Mouse (Mus musculus) regulatory T cell (primary cell): ENCODE results near the gene Slc25a22.
"Not testable (repeated sequence)": the region's sequence is repeated elsewhere in the genome, so short reads cannot be mapped to it uniquely, and the experiment has no call there.

Source experiments
- in situ Hi-C: fragments of 300-600 bp; cut with MboI, MseI; formaldehyde crosslinking; loops from one replicate; pipeline ENCODE4 v1.15.1; 2025; ENCODE audit warnings: high pct_unique_total_duplicates

Slc25a22 gene

DNA sequence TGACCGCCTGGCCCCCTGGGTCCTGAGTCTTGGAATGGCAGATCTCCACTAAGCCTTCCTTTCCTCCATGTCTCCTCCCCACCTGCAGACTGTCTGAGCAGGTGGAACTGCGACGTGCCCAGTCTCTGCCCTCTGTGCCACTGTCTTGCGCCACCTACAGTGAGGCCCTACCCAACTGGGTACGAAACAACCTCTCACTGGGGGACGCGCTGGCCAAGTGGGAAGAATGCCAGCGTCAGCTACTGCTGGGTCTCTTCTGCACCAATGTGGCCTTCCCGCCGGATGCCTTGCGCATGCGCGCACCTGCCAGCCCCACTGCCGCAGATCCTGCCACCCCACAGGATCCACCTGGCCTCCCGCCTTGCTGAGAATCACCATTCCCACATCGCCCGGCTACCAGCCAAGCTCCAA lies 21.6 kb upstream of the Slc25a22 start:
- in situ Hi-C loops: no loop called here

DNA sequence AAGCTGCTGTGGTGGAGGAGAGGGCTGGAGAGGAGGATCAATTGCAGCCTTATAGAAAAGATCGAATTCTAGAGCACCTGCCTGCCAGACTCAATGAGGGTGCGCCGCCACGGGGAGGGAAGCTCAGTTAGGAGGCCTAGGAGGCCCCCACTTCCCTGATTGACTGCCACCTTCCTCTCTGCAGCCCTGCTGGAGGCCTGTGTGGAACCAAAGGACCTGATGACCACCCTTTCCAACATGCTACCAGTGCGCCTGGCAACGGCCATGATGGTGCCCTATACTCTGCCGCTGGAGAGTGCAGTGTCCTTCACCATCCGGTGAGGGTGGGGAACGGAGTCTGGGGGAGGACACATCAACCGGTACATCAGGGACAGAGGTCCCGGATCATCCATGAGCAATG lies 21.0 kb upstream of the Slc25a22 start:
- in situ Hi-C loops: no loop called here

DNA sequence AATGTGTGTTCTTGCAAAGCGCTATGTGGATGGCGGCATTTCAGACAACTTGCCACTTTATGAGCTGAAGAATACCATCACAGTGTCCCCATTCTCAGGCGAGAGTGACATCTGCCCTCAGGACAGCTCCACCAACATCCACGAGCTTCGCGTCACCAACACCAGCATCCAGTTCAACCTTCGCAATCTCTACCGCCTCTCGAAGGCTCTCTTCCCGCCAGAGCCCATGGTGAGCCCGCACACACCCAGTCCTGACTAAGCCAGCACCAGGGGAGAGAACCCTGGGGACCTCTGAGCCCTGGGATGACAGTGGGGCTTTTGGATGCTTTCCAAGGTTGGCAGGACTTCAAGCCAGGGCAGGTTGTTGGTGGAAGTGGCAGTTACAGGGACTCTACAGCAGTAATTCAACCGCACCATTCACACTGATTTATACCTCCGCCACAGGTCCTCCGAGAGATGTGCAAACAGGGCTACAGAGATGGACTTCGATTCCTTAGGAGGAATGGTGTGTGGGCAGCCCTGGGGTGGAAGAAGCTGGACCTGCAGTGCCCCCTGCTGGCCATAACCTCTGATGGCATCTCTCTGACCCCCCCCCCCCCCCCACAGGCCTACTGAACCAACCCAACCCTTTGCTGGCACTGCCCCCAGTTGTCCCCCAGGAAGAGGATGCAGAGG lies 20.4 kb upstream of the Slc25a22 start:
- in situ Hi-C loops: no loop called here

DNA sequence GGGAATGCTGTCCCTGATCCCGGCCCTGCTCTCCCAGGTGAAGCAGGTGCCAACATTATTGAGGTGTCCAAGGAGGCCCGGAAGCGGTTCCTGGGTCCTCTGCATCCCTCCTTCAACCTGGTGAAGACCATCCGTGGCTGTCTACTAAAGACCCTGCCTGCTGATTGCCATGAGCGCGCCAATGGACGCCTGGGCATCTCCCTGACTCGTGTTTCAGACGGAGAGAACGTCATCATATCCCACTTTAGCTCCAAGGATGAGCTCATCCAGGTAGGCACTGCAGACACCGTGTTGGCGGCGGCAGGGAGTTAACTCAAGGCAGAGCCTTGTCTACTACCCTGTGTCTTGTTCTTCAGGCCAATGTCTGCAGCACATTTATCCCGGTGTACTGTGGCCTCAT lies 19.5 kb upstream of the Slc25a22 start:
- in situ Hi-C loops: no loop called here

DNA sequence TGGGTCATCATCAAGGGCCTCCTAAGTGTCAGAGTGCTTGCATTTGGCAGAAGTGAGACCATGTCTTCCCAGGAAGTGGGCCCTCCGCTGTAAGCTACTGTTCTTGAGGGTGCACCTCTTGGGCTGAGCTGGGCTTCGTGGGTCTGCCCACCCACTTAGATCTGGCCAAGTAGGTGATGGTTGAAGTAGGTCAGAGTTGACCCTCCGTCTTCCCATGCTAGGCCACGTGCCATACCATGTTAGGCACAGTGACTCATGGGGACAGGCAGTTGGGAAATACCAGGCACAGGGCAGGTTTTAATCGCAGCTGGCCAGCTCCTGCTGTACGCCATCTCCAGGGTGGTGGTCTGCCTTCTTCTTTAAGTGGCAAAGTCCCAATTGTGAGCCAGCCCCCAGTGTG lies 19.0 kb upstream of the Slc25a22 start:
- in situ Hi-C loops: no loop called here

DNA sequence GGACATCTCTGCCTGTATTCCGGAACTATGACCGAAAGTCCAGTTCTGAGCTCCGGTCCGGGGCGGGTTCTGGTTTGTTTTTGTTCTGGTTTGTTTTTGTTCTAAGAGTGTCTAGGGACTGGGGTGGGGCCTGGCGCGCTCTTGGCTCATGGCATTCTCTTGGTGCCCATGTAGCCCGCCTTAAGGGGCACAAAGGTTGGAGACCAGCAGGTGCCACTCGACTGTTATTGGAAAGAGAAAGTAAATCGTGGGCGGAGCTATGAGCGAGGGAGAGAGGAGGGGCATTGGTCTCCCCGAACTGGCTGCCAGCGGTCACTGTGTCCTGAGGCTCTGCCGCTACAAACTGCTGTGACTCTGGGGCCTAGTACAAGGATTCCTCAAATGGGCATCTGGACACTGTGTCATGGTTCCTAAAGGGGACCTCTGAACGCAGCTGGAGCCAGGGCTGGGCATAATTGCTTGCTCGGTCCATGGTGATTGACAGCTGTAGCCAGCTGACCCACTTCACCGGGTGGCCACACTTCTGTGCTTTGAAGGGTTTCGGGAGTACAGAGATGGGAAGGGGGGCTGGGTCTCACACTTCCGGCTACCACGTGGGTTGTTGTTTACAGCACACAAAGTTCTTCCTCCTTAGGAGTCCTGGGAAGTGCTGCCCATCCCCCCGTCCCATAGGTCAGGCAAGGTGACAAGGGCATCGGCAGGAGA lies 18.1 kb upstream of the Slc25a22 start:
- in situ Hi-C loops: no loop called here

- in situ Hi-C loops: no loop called here
These were observed 17.4 kb upstream of the Slc25a22 start, which contains the start of gene Pnpla2 for GRCm38 (mm10) chr7:141454967-141455551. Gene Pnpla2 (plus strand): TSS chr7:141455198.

DNA sequence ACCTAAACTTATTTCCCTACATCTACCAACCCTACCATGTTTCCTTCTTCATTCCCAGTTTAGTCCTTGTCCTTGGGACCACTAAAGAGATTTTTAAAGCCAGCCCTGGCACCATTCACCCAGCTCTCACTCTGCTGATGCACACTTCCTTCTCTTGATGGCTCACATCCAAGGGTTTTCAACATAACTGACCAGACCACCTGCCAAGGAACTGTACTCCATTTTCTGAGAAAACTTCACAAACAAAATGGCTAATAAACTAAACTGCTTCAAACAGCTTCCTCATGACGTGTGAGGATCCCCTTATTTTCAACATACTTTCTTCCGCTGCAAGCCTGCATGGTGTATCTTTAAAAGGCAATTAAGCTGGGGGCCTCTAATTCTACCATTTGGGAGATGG lies 15.9 kb upstream of the Slc25a22 start:
- in situ Hi-C loops: no loop called here

GRCm38 (mm10) chr7:141451928-141452327 lies 14.2 kb upstream of the Slc25a22 start:
- in situ Hi-C loops: no loop called here

DNA sequence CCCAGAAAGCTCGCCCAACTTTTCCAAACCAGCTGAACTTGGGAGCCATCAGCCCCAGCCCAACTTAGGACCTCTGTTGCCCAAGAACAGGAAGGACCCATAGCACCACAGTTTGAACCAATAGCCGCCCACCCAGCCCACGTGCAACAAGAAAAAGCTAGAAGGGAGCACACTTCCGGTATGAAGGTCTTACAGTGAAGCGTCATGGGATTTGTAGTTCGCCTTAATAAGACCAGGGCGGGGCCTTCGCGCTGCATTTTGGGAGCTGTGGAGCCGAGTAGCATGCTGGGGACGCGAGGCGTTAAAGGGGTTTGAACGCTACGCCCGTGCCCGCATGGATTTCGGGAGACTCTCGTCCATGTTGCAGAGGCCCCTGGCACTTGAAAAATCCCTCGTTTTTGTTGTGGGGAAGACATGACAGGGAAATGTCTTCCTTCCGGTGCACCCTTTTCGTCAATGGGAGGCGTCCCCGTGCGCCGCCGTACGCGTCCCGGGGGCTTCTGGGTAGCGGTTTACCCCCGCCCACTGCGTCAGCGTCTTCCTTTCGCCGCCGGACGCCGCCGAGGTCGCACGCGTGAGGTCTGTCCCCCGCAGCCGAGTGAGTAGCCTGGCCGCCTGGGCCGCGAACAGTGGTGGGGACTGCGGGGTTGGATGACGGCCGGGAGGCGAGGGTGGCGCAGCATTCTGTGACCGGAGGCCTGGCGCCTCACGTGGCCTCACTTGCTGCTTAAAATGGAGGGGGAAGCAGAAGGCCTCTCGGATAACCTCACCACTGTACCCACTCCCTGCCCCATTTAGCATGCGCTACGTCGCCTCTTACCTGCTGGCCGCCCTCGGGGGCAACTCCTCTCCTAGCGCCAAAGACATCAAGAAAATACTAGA lies 9.7 kb upstream of the Slc25a22 start, which contains the start of gene Rplp2:
Rplp2 (plus strand) TSS at position 261 of the 882 bp plus-strand sequence.
- in situ Hi-C loops: no loop called here

GRCm38 (mm10) chr7:141446374-141446773 lies 8.7 kb upstream of the Slc25a22 start:
- in situ Hi-C loops: not testable (repeated sequence)

DNA sequence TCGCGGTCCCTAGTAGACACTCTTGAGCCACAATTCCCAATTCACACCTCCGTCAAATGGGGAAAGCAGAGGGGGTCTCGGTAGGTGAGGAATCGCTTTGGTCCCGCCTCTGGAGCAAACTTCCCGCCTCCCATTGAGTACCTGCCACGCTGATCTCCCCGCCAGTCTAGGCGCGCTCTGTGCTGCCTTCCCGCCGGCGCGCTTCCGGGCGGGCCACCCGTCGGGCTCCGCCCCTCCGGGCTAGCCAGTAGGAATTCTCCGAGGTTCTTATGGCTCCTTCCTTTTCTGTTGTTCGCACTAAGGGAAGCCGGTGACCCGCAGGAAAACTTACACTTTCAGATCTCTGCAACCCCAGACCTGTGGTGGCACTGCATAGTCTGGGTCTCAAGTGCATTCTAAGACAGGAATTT lies 6.1 kb upstream of the Slc25a22 start, which contains the start of gene Pidd1:
Pidd1 (minus strand) TSS at position 198 of the 410 bp plus-strand sequence.
- in situ Hi-C loops: no loop called here

DNA sequence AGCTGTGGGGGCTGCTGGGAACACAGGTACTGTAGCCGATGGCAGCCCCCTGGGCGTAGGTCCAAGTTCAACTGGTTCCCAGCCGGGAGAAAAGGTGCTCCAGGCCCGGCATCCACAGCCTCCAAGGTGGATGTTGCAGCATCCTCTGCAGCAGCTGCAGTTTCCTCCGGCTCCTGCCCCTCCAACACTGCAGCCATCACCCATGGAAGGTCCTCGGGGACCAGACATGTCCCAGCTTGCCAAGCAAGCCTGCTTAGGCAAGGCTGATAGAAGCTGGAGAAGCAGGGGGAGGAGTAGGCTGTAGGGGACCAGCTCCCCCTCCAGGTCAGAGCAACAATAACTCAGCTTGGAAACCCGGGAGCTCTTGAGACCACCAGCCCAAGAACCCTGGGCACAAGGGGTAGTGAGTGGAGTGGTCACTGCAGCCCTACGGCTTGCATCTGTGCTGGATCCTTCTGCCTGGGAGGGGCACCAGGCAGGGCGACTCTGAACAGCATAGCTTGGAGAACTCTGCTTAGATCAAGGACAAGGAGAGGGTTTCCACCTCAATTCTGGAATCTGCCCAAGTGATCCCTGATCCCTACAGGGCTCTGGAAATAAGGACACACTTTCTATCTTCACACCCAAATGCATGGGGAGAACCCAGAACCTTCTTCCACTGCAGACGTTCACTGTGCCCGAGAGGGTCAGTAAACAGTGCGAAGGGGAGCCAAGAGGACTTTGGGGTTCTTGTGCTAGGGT lies 5.6 kb upstream of the Slc25a22 start:
- in situ Hi-C loops: no loop called here

DNA sequence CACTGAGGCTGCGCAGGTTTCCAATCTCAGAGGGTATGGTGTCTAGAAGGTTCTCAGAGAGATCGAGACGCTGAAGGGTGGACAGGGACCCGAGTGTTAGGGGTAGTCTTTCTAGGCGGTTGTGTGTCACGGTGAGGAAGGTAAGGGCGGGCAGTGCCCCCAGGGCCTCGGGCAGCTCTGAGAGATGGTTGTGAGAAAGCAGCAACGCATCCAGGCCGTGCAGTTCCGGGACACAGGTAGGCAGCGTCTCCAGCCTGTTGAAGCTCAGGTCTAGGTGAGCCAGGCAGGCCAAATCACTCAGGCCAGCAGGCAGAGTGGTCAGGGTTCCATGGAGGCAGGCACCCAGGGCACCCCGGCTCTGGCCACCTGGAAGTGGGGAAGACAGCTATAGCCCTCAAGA lies 4.5 kb upstream of the Slc25a22 start:
- in situ Hi-C loops: no loop called here

GRCm38 (mm10) chr7:141441460-141441859 lies 3.8 kb upstream of the Slc25a22 start:
- in situ Hi-C loops: no loop called here

DNA sequence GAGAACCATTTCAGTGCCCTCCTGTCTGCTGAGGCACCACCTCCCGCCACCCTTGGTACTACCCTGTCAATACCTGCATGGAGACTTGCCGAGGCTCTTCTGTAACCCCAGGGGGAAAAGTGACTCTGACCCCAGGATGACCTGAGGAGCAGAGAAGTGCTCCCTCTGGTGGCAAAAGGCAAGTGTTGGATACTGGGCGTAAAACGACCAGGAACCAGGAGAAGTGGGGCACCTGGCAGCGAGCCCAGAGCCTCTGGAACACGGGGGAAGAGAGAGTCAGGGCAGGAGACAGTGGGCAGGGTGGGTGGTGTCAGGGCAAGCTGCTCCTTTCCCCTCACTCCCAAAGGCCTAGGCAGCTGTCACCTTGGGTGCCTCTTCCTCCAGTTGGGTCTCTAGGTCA lies 2.9 kb upstream of the Slc25a22 start:
- in situ Hi-C loops: no loop called here

DNA sequence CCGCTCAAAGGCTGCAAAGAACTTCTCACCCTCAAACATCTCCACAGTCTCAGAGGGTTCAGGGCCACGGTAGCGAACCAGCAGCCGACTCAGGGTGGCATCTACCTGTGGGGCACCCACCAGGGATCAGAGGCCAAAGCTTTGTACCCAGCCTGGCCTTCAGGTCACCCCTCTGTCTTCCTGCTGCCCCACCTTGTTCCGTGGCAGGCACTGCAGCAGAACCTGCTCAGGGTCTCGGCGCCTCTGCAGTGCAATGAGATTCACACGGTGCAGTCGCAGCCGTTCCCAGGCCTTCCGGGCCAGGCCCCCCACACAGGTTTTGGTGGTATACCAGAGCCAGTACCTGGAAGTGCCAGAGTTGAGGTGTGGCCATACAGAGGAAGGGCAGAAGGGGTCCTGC lies 2.1 kb upstream of the Slc25a22 start:
- in situ Hi-C loops: loop anchor here (10.0 kb wide), 1 partner anchor 1305 kb away; the partner anchor contains the start of gene Mtg1

- in situ Hi-C loops: loop anchor here (10.0 kb wide), 1 partner anchor 1304 kb away; the partner anchor contains the start of gene Mtg1
These were observed 1.5 kb upstream of the Slc25a22 start for GRCm38 (mm10) chr7:141439140-141439679.

DNA sequence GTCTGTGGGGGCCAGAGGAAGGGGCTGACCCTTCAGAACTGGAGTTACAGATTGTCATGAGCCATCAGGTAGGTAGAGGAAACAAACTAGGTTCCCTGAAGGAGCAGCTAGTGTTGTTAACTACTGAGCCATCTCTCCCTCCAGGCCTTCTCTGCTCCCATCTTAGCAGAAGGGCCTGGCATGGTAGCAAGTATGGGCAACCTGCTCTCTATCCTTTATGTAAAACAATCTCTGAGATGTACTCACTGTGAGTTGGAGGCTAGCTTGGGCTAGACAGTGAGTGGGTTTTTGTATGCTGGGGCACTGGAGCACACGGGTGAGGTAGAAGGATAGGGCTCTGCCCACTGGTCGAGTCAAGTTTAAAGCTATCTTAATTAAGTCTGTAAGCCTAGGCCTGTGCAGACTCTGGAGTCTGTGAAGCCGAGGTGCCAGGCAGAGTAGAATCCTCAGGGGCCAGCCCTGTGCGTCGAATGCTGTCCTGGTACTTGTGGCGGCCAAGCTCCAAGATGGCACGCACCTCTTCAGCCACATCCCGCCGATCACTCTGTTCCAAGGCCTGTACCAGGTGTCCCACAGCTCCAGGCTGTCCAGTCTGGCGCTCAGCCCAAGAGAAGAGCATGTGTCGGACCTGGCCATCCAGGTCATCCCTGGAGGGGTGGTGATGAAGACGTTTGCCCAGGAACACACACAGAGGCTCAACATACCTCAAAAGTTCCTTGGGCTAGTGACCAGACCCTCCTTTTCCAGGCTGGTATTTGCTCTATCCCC lies 693 bp upstream of the Slc25a22 start:
- in situ Hi-C loops: loop anchor here (10.0 kb wide), 1 partner anchor 1304 kb away; the partner anchor contains the start of gene Mtg1

DNA sequence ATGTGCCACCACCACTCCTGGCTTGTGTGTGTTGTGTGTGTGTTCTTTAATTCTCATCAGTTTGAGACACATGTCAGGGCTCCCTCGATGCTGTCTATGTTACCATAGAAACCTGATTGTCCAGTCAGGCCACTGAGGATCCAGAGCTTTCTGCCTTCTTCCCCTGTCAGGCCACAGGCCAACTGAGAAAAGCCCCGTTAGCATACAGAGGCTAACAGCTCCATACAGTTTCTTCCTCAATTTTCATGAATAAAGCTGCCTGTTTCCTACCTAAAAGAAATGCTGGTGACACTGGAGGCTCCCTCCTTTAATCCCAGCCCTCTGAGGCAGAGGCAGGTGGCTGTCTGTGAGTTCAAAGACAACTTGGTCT lies 1.2 kb downstream of the Slc25a22 start:
- in situ Hi-C loops: loop anchor here (10.0 kb wide), 1 partner anchor 1302 kb away; the partner anchor contains the start of gene Mtg1
